Mouse (Mus musculus): Measurements from ENCODE around the gene C1qtnf1.

C1qtnf1 gene

DNA sequence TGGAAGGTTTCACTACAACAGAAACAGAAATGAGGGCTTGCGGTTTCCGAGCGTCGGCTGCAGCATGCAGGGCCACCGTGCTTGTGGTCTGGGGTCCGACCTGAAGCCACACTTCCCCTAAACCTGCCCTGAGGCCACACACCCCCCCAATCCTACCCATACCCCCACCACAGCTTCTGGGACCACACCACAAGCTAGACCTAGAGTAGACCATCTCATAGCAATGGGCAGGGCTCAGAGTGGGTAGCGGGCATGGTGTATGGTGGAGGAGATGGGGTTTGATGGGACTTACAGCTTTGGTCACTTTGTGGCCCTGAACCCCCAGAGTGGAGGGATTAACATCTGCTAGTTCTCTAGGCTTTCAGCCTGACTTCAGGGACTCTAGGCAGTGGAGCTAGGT lies 63.2 kb downstream of the C1qtnf1 start:
- POLR2A ChIA-PET: interaction anchor here in 3 of 4 experiments (0.9 to 2.7 kb wide), 8 partner anchors 14 to 201 kb away, joined by 3 to 18 read pairs (median 3); partner anchors contain the start of genes Engase (in 2 of the 3) and Usp36 (in 1 of the 3)
- CTCF ChIA-PET: interaction anchor here (0.5 to 4.3 kb wide), 62 partner anchors 9 to 1640 kb away, joined by 3 to 39 read pairs (median 4); partner anchors contain the start of genes Engase (in 2 of the 4) and Cant1 (in 1 of the 4)

GRCm38 (mm10) chr11:118493458-118493857 lies 65.5 kb downstream of the C1qtnf1 start:
- ChIA-PET POLR2A (interaction anchor here in 3 of 4 experiments (0.6 to 0.7 kb wide), 4 partner anchors 26 to 1246 kb away, joined by 3 read pairs; no protein-coding TSS in a partner anchor), CTCF (interaction anchor here in 1 of 4 experiments (1.0 to 1.3 kb wide), 2 partner anchors 14 to 15 kb away, joined by 4 to 5 read pairs; no protein-coding TSS in a partner anchor)

- ChIA-PET POLR2A (interaction anchor here in 3 of 4 experiments (0.6 to 1.0 kb wide), 4 partner anchors 14 to 158 kb away, joined by 3 read pairs; no protein-coding TSS in a partner anchor), CTCF (interaction anchor here in 3 of 4 experiments (0.6 to 1.6 kb wide), 4 partner anchors 14 to 343 kb away, joined by 4 to 5 read pairs (median 4); no protein-coding TSS in a partner anchor)
Observed at GRCm38 (mm10) chr11:118494001-118494737, 66.2 kb downstream of the C1qtnf1 start.

GRCm38 (mm10) chr11:118495065-118495464 lies 67.1 kb downstream of the C1qtnf1 start:
- CTCF ChIA-PET: interaction anchor here in 3 of 4 experiments (0.6 to 1.6 kb wide), 3 partner anchors 13 to 342 kb away, joined by 4 to 5 read pairs (median 4); no protein-coding TSS in a partner anchor
- POLR2A ChIA-PET: interaction anchor here in 1 of 4 experiments (0.6 to 1.0 kb wide), 2 partner anchors 15 to 36 kb away, joined by 3 read pairs; no protein-coding TSS in a partner anchor

GRCm38 (mm10) chr11:118496066-118496689 lies 68.2 kb downstream of the C1qtnf1 start:
- CTCF ChIA-PET: interaction anchor here in 2 of 4 experiments (1.1 to 1.6 kb wide), 2 partner anchors 12 kb away, joined by 3 to 4 read pairs; no protein-coding TSS in a partner anchor
- POLR2A ChIA-PET: no interaction called here

Measured in embryonic stem cell, embryonic (primary cell).